Mouse (Mus musculus): Measurements from ENCODE around the gene BC061237. TPM values are rescaled to one million over a fixed set of nuclear protein-coding genes. Genes with fewer than 3 reads are reported as not detected.
"Not testable (repeated sequence)": the region's sequence is repeated elsewhere in the genome, so short reads cannot be mapped to it uniquely, and the experiment has no call there.

Gene BC061237
- polyA plus RNA-seq (2015; fragmentation: Nextera tagmentation; extraction: Ambion mirVana) = not detected in 2 replicates

DNA sequence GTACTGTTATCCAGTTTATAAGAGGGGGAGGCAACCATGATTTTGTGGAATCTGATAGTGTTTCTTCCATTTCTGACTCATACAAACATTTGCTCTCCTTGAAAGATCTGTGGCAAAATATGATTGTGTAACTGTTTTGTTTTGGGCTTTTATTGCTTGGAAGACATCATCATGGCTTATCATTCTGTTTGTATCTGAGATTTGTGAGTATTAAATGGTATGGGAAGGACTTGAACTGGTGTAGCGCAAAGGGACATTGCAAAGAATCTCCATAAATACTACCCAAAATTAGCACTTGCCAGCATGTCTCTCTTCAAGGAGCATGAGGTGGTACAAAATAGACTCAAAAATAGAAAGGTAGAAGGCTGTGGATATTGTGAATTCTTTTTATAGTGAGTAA is at the start of gene BC061237:
TSS of gene BC061237 (plus strand) at position 301 of the 400 bp plus-strand sequence.
- H3K9ac ChIP-seq (ENCODE audit: low read length); H3K27me3 ChIP-seq (ENCODE audit: control insufficient read depth, insufficient read depth, low read length); H3K27ac ChIP-seq (ENCODE audit: low read length); H3K36me3 ChIP-seq (ENCODE audit: control insufficient read depth, insufficient read depth, low read length); ATAC-seq (ENCODE audit: insufficient read depth, low FRiP score); H3K4me1 ChIP-seq (ENCODE audit: control insufficient read depth, insufficient read depth, low read length); H3K9me3 ChIP-seq (replicated peaks; ENCODE audit: control insufficient read depth, low read length); H3K4me3 ChIP-seq (replicated peaks; ENCODE audit: low read length); H3K4me2 ChIP-seq (ENCODE audit: low read depth, low read length): not testable (repeated sequence)
- WGBS = 100% methylated on average over 1 of the region's 1 CpGs

DNA sequence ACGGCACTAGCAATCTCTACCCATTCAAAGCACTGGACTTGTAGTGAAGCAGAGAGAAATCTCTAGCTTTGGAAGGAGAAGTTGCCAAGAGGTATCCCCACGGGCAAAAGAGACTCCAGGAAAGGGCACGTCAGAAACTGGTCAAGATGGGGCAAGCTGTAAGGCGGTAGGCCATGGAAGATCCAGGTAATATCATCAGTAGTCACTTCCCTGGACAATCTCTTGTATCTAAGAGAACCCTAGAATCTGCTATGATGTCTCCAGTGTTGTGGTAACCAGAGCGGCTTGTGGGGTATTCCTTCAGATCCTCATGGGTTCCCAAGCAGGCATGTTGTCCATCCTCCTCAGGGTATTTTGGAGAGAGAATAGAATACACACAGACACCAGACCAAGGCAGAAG is 25.7 kb downstream of the BC061237 start, which contains the start of gene Gm17093:
TSS of gene Gm17093 (plus strand) at position 301 of the 400 bp plus-strand sequence.
- H3K9me3 ChIP-seq (replicated peaks; ENCODE audit: control insufficient read depth, low read length); H3K27me3 ChIP-seq (ENCODE audit: control insufficient read depth, insufficient read depth, low read length); H3K4me2 ChIP-seq (ENCODE audit: low read depth, low read length); H3K9ac ChIP-seq (ENCODE audit: low read length); H3K4me1 ChIP-seq (ENCODE audit: control insufficient read depth, insufficient read depth, low read length); H3K36me3 ChIP-seq (ENCODE audit: control insufficient read depth, insufficient read depth, low read length); H3K27ac ChIP-seq (ENCODE audit: low read length); ATAC-seq (ENCODE audit: insufficient read depth, low FRiP score); H3K4me3 ChIP-seq (replicated peaks; ENCODE audit: low read length): not testable (repeated sequence)
- WGBS = 85% methylated on average over 5 of the region's 5 CpGs

DNA sequence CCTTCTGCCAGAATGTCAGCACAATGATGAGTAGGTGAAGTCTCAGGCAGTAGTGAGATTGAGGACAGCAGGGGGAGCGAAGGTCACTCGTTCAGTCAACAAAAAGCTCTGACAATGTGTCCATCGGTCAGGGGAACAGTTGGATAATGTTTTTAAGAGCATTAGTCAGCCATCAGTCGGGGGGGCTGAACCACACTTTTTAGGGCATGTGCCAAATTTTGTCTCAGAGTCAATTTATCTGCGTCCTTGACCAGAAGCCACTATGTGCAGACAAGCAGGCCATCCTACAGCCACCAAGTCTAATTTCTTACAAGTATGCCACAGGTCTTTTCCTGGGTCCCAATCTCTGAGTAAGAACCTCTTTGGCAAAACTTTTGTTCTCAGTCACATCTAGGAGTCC is 55.7 kb downstream of the BC061237 start:
- not testable (repeated sequence) for H3K9me3 ChIP-seq (replicated peaks; ENCODE audit: control insufficient read depth, low read length); H3K27me3 ChIP-seq (ENCODE audit: control insufficient read depth, insufficient read depth, low read length); H3K9ac ChIP-seq (ENCODE audit: low read length); H3K36me3 ChIP-seq (ENCODE audit: control insufficient read depth, insufficient read depth, low read length); ATAC-seq (ENCODE audit: insufficient read depth, low FRiP score); H3K4me3 ChIP-seq (replicated peaks; ENCODE audit: low read length); H3K4me1 ChIP-seq (ENCODE audit: control insufficient read depth, insufficient read depth, low read length); H3K4me2 ChIP-seq (ENCODE audit: low read depth, low read length); H3K27ac ChIP-seq (ENCODE audit: low read length)
- 58% methylated on average over 3 of the region's 5 CpGs for WGBS

Other genes with a start within 250 kb of the BC061237 start
- not detected in 2 replicates for gene Gm8220, start 206.9 kb upstream of the BC061237 start, polyA plus RNA-seq (2015; fragmentation: Nextera tagmentation; extraction: Ambion mirVana)
- not detected in 2 replicates for gene Gm5930, start 153.9 kb upstream of the BC061237 start, polyA plus RNA-seq (2015; fragmentation: Nextera tagmentation; extraction: Ambion mirVana)
- gene Gm8229, start 127.1 kb upstream of the BC061237 start, polyA plus RNA-seq (2015; fragmentation: Nextera tagmentation; extraction: Ambion mirVana) = not detected in 2 replicates
- not detected in 2 replicates for gene Gm3371, start 81.8 kb upstream of the BC061237 start, polyA plus RNA-seq (2015; fragmentation: Nextera tagmentation; extraction: Ambion mirVana)
- not detected in 2 replicates for gene Gm8232, start 58.8 kb upstream of the BC061237 start, polyA plus RNA-seq (2015; fragmentation: Nextera tagmentation; extraction: Ambion mirVana)
- not detected in 2 replicates for gene Gm17093, start 25.8 kb downstream of the BC061237 start, polyA plus RNA-seq (2015; fragmentation: Nextera tagmentation; extraction: Ambion mirVana)
- gene Gm8247, start 90.7 kb downstream of the BC061237 start, polyA plus RNA-seq (2015; fragmentation: Nextera tagmentation; extraction: Ambion mirVana) = not detected in 2 replicates
- not detected in 2 replicates for gene Gm5624, start 135.5 kb downstream of the BC061237 start, polyA plus RNA-seq (2015; fragmentation: Nextera tagmentation; extraction: Ambion mirVana)
- gene Gm8257, start 214.0 kb downstream of the BC061237 start, polyA plus RNA-seq (2015; fragmentation: Nextera tagmentation; extraction: Ambion mirVana) = not detected in 2 replicates

Data from stomach, embryonic 16.5 days (tissue).